Mouse (Mus musculus): ENCODE results near the gene Thrb. TPM values are rescaled to one million over a fixed set of nuclear protein-coding genes. Genes with fewer than 3 reads are reported as not detected.
A peak's percentile ranks its signal among the peaks of the same experiment; 100 is the strongest.

The Thrb gene
- polyA plus RNA-seq, 1 experiment: 0.05 TPM

DNA sequence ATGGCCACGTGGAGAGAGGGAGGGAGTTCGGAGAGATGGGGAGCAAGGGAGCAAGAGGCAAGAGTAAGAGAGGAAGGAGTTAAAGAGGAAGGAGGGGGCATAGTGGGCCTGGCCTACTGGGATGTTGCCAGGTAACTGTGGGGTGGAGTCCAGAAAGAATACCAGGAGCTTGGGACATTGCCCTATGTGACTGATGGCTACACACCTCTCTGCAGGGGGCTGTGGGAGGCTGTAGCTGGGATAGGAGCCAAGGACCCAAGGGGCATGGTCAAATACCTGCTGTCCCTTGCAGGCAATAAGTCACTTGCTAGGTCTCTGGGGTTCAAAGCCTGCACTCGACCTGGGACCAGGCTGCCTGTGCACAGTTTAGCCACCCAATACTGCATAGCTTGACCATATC is 23.1 kb upstream of the Thrb start:
- Histone ChIP-seq H3K4me2 (ENCODE audit: low read depth) (no peak overlapping the region), H3ac (ENCODE audit: control insufficient read depth, insufficient read length) (no peak overlapping the region), H3K27me3 (ENCODE audit: control insufficient read depth, insufficient read depth, insufficient read length) (no peaks in the 10 kb centered on the region), H3K4me3 (no peak overlapping the region), H3K79me2 (ENCODE audit: control insufficient read depth, insufficient read depth) (no peaks in the 10 kb centered on the region), H3K36me3 (ENCODE audit: control insufficient read depth, insufficient read depth) (no peaks in the 10 kb centered on the region)
- TF ChIP-seq CEBPB (IDR thresholded peaks at IDR 0.05; ENCODE audit: insufficient read depth, poor library complexity, severe bottlenecking) (no peak), E2F4 (IDR thresholded peaks at IDR 0.05; ENCODE audit: insufficient read depth) (no peak), POLR2A (IDR thresholded peaks at IDR 0.05; ENCODE audit: insufficient read length, low read depth) (no peak), MYOG (IDR thresholded peaks at IDR 0.05; ENCODE audit: control insufficient read depth in 1 of 3, insufficient read depth in 1 of 3, insufficient read length in 2 of 3, low read depth in 2 of 3) (no peak), USF1 (IDR thresholded peaks at IDR 0.05; ENCODE audit: low read depth) (no peak), SRF (IDR thresholded peaks at IDR 0.05; ENCODE audit: control insufficient read depth, insufficient read length, low read depth) (no peak), MYOD1 (IDR thresholded peaks at IDR 0.05; ENCODE audit: control insufficient read depth in 1 of 3, insufficient read length in 2 of 3, low read depth in 2 of 3) (no peak), REST (IDR thresholded peaks at IDR 0.05; ENCODE audit: insufficient read depth, insufficient read length) (no peak), TCF12 (IDR thresholded peaks at IDR 0.05; ENCODE audit: insufficient read depth, poor library complexity, severe bottlenecking) (no peak), TCF3 (IDR thresholded peaks at IDR 0.05; ENCODE audit: insufficient read length, low read depth) (no peak), POLR2AphosphoS2 (IDR thresholded peaks at IDR 0.05; ENCODE audit: insufficient read length, low read depth) (no peak), MAX (IDR thresholded peaks at IDR 0.05; ENCODE audit: low read depth) (no peak)

DNA sequence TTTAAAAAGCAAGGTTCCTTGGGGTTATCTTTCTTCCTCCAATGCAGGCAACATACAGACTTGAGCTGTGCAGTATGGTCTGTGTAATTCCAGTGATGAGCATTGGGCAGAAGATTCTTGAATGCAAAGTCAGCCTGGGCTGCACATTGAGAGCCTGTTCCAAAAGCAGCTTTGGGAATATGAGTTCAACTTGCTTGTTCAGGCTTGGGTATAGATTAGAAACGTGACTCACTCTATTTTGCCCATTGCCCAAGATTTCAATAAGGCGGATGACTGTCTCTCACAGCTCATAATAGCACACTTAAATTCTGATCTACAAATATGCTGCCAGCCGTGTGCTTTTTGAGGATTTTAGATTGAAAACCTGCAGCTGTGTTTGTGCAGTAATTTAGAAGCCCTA is 18.3 kb upstream of the Thrb start:
- TF ChIP-seq POLR2AphosphoS2 (IDR thresholded peaks at IDR 0.05; ENCODE audit: insufficient read length, low read depth): no peak
- TF ChIP-seq E2F4 (IDR thresholded peaks at IDR 0.05; ENCODE audit: insufficient read depth): no peak
- TF ChIP-seq MYOD1 (IDR thresholded peaks at IDR 0.05; ENCODE audit: control insufficient read depth in 1 of 3, insufficient read length in 2 of 3, low read depth in 2 of 3): no peak
- no peak for TF ChIP-seq MYOG (IDR thresholded peaks at IDR 0.05; ENCODE audit: control insufficient read depth in 1 of 3, insufficient read depth in 1 of 3, insufficient read length in 2 of 3, low read depth in 2 of 3)
- no peak for TF ChIP-seq TCF12 (IDR thresholded peaks at IDR 0.05; ENCODE audit: insufficient read depth, poor library complexity, severe bottlenecking)
- TF ChIP-seq CEBPB (IDR thresholded peaks at IDR 0.05; ENCODE audit: insufficient read depth, poor library complexity, severe bottlenecking): no peak
- no peak for TF ChIP-seq MAX (IDR thresholded peaks at IDR 0.05; ENCODE audit: low read depth)
- no peak for TF ChIP-seq USF1 (IDR thresholded peaks at IDR 0.05; ENCODE audit: low read depth)
- TF ChIP-seq TCF3 (IDR thresholded peaks at IDR 0.05; ENCODE audit: insufficient read length, low read depth): no peak
- TF ChIP-seq SRF (IDR thresholded peaks at IDR 0.05; ENCODE audit: control insufficient read depth, insufficient read length, low read depth): no peak
- TF ChIP-seq POLR2A (IDR thresholded peaks at IDR 0.05; ENCODE audit: insufficient read length, low read depth): no peak
- TF ChIP-seq REST (IDR thresholded peaks at IDR 0.05; ENCODE audit: insufficient read depth, insufficient read length): no peak
- no peaks in the 10 kb centered on the region for H3K79me2 ChIP-seq (ENCODE audit: control insufficient read depth, insufficient read depth)
- H3ac ChIP-seq (ENCODE audit: control insufficient read depth, insufficient read length): no peak overlapping the region
- H3K4me3 ChIP-seq: no peak overlapping the region
- H3K27me3 ChIP-seq (ENCODE audit: control insufficient read depth, insufficient read depth, insufficient read length): no peaks in the 10 kb centered on the region
- H3K36me3 ChIP-seq (ENCODE audit: control insufficient read depth, insufficient read depth): no peaks in the 10 kb centered on the region
- H3K4me2 ChIP-seq (ENCODE audit: low read depth): no peak overlapping the region

DNA sequence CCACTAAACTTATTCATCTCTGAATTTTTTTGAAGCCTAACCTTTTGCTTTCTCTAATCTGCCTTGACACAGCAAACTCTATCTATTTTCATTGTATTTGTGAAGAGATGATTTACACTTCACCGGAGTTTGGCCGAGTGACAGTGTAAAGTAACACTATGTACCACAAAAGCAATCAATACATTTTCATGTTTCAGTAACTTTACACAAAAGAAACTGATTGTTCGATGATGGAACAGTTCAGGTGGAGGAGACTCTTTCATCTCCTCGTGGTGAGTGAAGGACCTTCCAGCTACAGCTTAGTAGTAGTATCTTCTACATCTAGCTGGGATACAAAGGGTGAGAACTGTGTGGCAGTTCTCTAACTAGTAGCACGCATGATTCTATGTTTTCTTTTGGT is 5.0 kb upstream of the Thrb start:
- no peak overlapping the region for H3K4me2 ChIP-seq (ENCODE audit: low read depth)

DNA sequence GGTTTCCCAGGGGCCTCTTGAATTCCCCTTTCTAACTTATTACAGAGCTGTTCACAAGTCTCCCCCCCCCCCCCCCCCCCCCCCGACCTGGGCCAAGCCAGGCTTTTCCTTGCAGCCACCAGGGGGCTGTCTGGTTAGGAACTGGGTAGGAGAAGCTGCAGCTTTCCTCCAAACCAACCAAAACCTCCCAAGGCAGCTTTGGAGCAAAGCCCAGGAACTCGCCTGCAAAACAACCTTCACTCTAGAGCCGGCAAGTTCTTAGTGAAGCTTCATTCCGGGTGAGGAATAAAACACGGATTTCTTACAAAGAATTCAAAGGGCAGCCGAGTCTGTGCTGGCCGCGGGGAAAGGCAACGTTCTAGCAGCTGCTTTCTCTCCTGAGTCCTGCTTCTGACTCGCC is 1.0 kb upstream of the Thrb start:
- Histone ChIP-seq H3ac (ENCODE audit: control insufficient read depth, insufficient read length) (no peak overlapping the region), H3K27me3 (ENCODE audit: control insufficient read depth, insufficient read depth, insufficient read length) (peaks cover 20% of the 10 kb centered on the region), H3K4me2 (ENCODE audit: low read depth) (peak overlapping the region; percentile 42), H3K79me2 (ENCODE audit: control insufficient read depth, insufficient read depth) (no peaks in the 10 kb centered on the region), H3K4me3 (no peak overlapping the region), H3K36me3 (ENCODE audit: control insufficient read depth, insufficient read depth) (no peaks in the 10 kb centered on the region)
- TF ChIP-seq TCF3 (IDR thresholded peaks at IDR 0.05; ENCODE audit: insufficient read length, low read depth) (no peak), CEBPB (IDR thresholded peaks at IDR 0.05; ENCODE audit: insufficient read depth, poor library complexity, severe bottlenecking) (no peak), REST (IDR thresholded peaks at IDR 0.05; ENCODE audit: insufficient read depth, insufficient read length) (no peak), POLR2A (IDR thresholded peaks at IDR 0.05; ENCODE audit: insufficient read length, low read depth) (no peak), MAX (IDR thresholded peaks at IDR 0.05; ENCODE audit: low read depth) (no peak), E2F4 (IDR thresholded peaks at IDR 0.05; ENCODE audit: insufficient read depth) (no peak), POLR2AphosphoS2 (IDR thresholded peaks at IDR 0.05; ENCODE audit: insufficient read length, low read depth) (no peak), USF1 (IDR thresholded peaks at IDR 0.05; ENCODE audit: low read depth) (no peak), MYOD1 (IDR thresholded peaks at IDR 0.05; ENCODE audit: control insufficient read depth in 1 of 3, insufficient read length in 2 of 3, low read depth in 2 of 3) (no peak), SRF (IDR thresholded peaks at IDR 0.05; ENCODE audit: control insufficient read depth, insufficient read length, low read depth) (no peak), MYOG (IDR thresholded peaks at IDR 0.05; ENCODE audit: control insufficient read depth in 1 of 3, insufficient read depth in 1 of 3, insufficient read length in 2 of 3, low read depth in 2 of 3) (no peak), TCF12 (IDR thresholded peaks at IDR 0.05; ENCODE audit: insufficient read depth, poor library complexity, severe bottlenecking) (no peak)

More for the DNA sequence above, 5.0 kb upstream of the Thrb start:
- peaks cover 7% of the 10 kb centered on the region for H3K27me3 ChIP-seq (ENCODE audit: control insufficient read depth, insufficient read depth, insufficient read length)
- no peak for TF ChIP-seq REST (IDR thresholded peaks at IDR 0.05; ENCODE audit: insufficient read depth, insufficient read length)
- TF ChIP-seq CEBPB (IDR thresholded peaks at IDR 0.05; ENCODE audit: insufficient read depth, poor library complexity, severe bottlenecking): no peak
- TF ChIP-seq E2F4 (IDR thresholded peaks at IDR 0.05; ENCODE audit: insufficient read depth): no peak
- TF ChIP-seq USF1 (IDR thresholded peaks at IDR 0.05; ENCODE audit: low read depth): no peak
- TF ChIP-seq TCF12 (IDR thresholded peaks at IDR 0.05; ENCODE audit: insufficient read depth, poor library complexity, severe bottlenecking): no peak
- no peak for TF ChIP-seq POLR2A (IDR thresholded peaks at IDR 0.05; ENCODE audit: insufficient read length, low read depth)
- no peak for TF ChIP-seq MYOD1 (IDR thresholded peaks at IDR 0.05; ENCODE audit: control insufficient read depth in 1 of 3, insufficient read length in 2 of 3, low read depth in 2 of 3)
- no peak for TF ChIP-seq TCF3 (IDR thresholded peaks at IDR 0.05; ENCODE audit: insufficient read length, low read depth)
- no peak for TF ChIP-seq POLR2AphosphoS2 (IDR thresholded peaks at IDR 0.05; ENCODE audit: insufficient read length, low read depth)
- no peak for TF ChIP-seq MYOG (IDR thresholded peaks at IDR 0.05; ENCODE audit: control insufficient read depth in 1 of 3, insufficient read depth in 1 of 3, insufficient read length in 2 of 3, low read depth in 2 of 3)
- no peak for TF ChIP-seq MAX (IDR thresholded peaks at IDR 0.05; ENCODE audit: low read depth)
- no peak for TF ChIP-seq SRF (IDR thresholded peaks at IDR 0.05; ENCODE audit: control insufficient read depth, insufficient read length, low read depth)
- H3K4me3 ChIP-seq: no peak overlapping the region
- no peaks in the 10 kb centered on the region for H3K79me2 ChIP-seq (ENCODE audit: control insufficient read depth, insufficient read depth)
- no peak overlapping the region for H3ac ChIP-seq (ENCODE audit: control insufficient read depth, insufficient read length)
- no peaks in the 10 kb centered on the region for H3K36me3 ChIP-seq (ENCODE audit: control insufficient read depth, insufficient read depth)
